Mouse (Mus musculus) thymus, postnatal 10 days (tissue): Measurements from ENCODE around the gene A330070K13Rik.

Source experiments
- DNase-seq, 2 experiments: peaks; one replicate each; pipeline ENCODE4 v3.0.0; 2021; ENCODE audit warnings: low spot score in 2 of 2

The A330070K13Rik gene

GRCm38 (mm10) chr5:130384222-130384912 is at the start of gene A330070K13Rik:
A330070K13Rik (minus strand) TSS chr5:130384631.
- no peak for DNase-seq

- DNase-seq: no peak
These were observed 27.1 kb upstream of the A330070K13Rik start for GRCm38 (mm10) chr5:130411516-130411915.

- DNase-seq: no peak
These were observed 25.3 kb upstream of the A330070K13Rik start for GRCm38 (mm10) chr5:130409706-130410105.

- peak in 1 of 2 experiments; percentile 4 for DNase-seq
These were observed 20.8 kb upstream of the A330070K13Rik start for GRCm38 (mm10) chr5:130405201-130405600.

DNA sequence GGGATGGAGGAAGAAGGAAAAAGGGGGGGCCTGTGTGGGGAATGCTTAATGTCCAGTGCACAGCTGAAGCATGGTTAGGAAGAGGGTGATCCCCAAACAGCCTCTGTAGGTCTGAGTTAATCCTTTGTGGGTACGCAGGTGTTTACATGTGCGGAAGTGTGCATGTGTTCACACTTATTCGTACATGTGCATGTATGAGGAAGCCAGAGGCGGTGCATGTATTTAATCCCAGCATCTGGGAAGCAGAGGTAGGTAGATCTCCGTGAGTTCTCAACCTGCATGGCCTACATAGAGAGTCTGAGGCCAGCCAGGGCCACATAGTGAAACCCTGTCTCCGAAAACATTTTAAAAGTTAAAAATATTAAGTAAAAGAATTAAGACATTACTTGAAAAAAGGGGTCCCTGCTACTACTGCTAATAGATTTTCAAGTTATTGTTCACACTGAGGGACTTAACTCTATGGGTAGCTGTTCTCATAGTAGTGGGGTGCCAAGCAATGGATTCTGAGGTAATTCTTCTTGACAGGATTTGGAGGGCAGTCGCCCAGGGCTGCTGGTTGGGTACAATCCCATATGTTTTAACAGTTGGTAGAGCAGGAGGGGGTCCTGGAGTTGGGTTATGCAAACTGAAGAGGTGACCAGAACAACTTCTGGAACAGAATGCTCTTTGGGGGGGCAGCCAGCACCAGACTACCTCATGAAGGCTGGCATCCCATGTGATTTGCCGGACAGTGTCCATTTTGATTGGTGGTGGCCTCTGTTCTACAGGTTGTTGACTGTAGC is 15.9 kb upstream of the A330070K13Rik start:
- DNase-seq: no peak

GRCm38 (mm10) chr5:130395142-130395541 is 10.7 kb upstream of the A330070K13Rik start:
- no peak for DNase-seq

DNA sequence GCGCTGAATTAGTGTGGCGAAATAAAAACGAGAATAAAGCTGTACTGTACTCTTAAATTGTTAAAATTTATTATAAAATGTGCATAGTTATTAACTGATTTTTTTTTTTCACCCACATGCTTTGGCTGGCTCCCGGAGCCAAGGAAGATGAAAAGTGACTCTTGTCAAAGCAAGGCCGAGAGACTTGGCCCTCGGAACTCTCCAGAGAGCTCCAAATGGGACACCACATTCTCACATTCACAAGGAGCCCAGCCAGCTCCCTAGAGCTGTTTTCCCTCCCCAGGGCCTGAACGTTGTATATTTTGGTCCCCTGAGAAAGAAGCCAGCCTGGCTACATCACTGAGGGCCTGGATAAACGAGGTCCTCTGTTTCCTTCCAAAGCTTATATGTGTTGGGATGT is 10.0 kb upstream of the A330070K13Rik start:
- no peak for DNase-seq

GRCm38 (mm10) chr5:130393618-130394355 is 9.4 kb upstream of the A330070K13Rik start:
- no peak for DNase-seq

- DNase-seq: no peak
These were observed 2.0 kb upstream of the A330070K13Rik start for GRCm38 (mm10) chr5:130386418-130386817.

DNA sequence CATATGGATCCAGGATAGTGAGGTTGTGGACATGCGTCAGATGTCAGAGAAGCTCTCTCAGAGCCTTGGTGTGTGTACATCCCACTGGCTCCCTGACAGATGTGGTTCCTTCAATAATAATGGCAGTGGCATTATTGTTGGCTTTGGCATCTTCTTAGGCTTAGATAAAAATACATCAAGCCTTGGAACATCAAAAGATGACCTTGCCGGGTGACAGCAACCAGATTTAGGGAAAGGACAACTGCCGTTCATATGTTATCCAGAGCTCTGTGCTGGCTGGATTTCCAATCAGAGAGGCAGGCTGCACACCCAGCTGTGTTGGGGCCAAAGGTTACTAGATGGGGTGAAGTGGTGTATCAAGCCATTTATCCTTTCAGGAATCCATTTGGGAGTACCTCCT is 9.0 kb downstream of the A330070K13Rik start:
- DNase-seq: no peak

DNA sequence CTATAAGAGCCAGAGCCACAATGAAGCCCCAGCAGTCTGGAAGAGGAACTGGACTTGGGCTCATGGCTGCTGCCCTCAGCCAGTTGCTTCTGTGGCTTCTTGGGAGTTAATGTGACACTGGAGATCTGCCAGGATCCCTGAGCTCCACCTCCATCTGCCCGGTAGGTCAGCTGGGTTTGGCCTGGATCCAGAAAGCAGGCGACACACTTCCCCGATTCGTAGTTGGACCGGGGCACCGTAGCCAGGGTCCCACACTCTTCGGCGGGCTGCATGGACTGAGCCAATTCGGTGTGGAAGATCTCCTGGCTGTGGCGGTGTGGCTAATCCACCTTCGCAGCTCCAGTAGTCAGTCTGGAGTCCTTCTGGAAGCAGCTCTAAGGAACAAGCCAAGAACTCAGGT is 15.2 kb downstream of the A330070K13Rik start, which contains the start of gene Caln1:
Caln1 (plus strand) TSS at position 219 of the 400 bp plus-strand sequence.
- no peak for DNase-seq

DNA sequence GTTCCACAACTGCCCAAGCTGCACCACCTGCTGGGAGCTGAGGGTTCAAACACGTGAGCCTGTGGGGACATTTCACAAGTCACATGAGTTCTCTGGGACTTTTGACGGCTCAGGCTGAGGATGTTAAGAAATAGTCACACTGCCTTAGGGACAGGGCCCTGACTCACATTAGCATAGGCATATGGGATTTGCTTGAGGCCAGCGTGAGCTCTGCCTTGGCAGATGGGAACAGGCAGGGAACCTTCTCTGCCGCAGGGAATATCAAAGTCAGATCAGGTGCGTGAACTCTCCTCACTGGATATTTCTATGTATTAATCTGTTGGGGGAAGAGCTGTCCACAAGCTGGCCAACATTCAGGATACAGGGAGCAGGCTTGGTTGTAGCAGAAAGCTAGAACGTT is 16.2 kb downstream of the A330070K13Rik start:
- DNase-seq: no peak

GRCm38 (mm10) chr5:130363773-130364172 is 20.7 kb downstream of the A330070K13Rik start:
- DNase-seq: no peak

DNA sequence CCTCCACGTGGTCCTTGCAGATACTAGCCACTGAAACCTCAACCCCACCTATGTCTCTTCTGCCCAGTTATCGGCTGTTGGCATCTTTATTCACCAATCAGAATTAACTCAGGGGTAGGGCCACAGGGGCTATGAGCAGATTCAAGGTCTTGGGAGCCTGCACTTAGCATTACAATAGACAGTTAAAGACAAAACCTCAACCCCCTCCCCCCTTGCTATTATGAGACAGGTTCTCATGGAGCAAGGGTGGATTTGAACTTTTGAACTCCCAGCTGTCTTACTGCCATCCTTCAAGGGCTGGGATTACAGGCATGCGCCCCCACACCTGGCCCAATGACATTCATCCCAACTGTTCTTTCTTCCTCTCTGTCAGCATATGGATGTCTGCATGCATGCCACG is 21.3 kb downstream of the A330070K13Rik start:
- DNase-seq: no peak

- no peak for DNase-seq
These were observed 29.2 kb downstream of the A330070K13Rik start for GRCm38 (mm10) chr5:130355223-130355622.

DNA sequence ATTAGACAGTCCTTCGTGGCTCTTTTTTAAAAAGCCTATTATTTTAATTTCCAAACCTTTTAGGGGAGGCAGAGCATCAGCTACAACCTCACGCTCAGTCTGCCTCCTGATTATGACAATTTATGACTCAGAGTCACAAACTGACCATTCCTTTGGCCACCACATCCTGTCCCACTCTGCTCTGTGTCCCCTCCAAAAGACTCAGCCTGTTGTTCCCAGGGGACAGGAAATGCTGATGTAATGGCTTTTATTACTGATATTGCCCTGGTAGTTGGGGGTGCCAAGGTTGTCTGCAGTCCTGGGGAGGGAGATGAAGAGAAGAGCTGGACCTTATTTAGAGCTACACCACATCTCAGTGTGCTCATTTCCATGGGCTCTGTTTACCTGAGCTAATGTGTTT is 38.6 kb downstream of the A330070K13Rik start:
- no peak for DNase-seq

GRCm38 (mm10) chr5:130344999-130345398 is 39.4 kb downstream of the A330070K13Rik start:
- DNase-seq: no peak

DNA sequence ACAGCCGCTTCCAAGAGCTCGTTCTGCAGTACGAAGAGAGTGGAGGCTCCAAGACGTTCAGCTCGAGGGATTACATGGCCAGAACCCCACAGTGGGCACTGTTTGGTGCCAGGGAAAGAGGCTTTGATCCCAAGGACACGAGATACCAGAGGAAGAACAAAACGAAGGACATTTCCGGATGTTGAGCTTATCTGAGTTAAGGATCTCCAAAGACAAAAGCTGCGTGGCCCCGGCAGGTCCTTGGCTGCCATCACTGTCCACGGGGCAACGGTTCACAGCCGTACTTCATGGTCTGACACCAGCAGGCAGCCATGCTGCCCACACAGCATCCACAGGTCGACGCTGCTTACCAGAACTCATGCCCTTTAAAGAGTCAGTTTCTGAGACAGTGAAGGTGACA is 43.8 kb downstream of the A330070K13Rik start:
- DNase-seq: no peak

- DNase-seq: no peak
These were observed 49.0 kb downstream of the A330070K13Rik start for GRCm38 (mm10) chr5:130335462-130335861.

DNA sequence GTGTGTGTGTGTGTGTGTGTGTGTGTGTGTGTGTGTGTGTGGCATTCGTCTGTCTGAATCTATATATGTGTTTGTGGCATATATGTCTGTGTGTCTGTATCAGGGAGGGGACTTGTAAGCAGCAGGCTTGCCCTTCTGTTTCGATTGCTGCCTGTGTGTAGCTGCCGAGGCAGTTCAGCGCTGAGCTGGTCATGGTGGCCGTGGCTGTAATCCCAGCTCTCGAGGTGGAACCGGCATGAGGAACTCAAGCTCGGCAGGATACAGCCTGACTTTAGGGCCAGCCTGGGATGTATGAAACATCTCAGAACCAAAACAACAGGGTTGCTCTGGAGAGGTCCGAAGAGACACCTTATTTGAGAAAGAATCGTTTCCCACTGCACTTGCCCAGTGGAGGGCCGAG is 50.5 kb downstream of the A330070K13Rik start:
- no peak for DNase-seq

- no peak for DNase-seq
These were observed 50.9 kb downstream of the A330070K13Rik start for GRCm38 (mm10) chr5:130333566-130333965.

DNA sequence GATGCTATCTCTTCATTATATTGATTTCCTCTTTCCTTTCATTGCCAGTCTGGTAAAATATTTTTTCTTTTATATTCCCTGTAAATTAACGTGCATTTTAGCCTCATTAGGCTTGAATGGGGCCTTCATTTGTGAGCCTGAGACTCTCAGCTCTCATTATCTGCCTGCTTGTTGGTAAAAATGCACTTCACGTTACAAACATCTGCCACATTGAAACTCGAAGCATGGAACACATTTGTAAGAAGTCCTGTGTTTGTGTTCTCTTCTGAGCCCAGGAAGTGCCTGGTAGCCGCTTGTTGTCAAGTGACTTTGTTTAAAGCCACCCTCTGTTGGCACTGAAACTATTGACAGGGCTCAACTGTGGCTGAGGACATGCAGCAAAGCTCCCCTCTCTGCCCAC is 53.2 kb downstream of the A330070K13Rik start:
- DNase-seq: no peak
